Mouse (Mus musculus) G1E-ER4 (cell line): ENCODE measurements around the gene Ankfy1. TPM values are rescaled to one million over a fixed set of nuclear protein-coding genes. Genes with fewer than 3 reads are reported as not detected.

Experiments used
- GATA1 ChIP-seq: IDR thresholded peaks from one replicate; pipeline ENCODE4 v1.8.0; 2012; ENCODE audit warnings: low read length, inconsistent platforms
- polyA plus RNA-seq: library from polyadenylated mRNA; stranded (reverse); fragments of >175 nt; gene quantifications from 2 replicates; pipeline ENCODE4 v1.2.3, GENCODE M21; 2012

Ankfy1 gene
- polyA plus RNA-seq, 1 experiment, result 19.2 TPM

GRCm38 (mm10) chr11:72767716-72768115, 77.9 kb downstream of the Ankfy1 start:
- TF ChIP-seq GATA1, result no peak

- TF ChIP-seq GATA1, result no peak
These were observed 79.3 kb downstream of the Ankfy1 start for GRCm38 (mm10) chr11:72769061-72769460.

DNA sequence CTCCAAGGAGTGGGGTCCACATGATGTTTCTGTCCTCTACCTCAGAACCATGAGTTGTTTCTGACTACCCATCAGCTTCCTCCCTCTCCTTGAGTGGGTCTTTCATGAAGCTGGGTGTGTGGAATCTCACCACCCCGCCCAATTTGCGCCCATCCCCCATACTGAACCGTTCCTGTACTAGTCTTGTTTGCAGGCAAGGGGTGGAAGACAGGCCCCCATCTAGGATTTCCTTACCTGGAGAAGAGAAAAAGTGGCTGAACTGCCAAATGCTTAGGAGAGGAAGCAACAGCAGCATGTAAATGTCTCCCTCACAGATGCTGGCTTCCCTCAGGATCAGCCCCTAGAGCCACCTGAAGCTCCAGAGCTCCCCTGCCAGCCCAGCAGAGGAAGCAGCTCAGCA, 80.5 kb downstream of the Ankfy1 start:
- TF ChIP-seq GATA1, result no peak

DNA sequence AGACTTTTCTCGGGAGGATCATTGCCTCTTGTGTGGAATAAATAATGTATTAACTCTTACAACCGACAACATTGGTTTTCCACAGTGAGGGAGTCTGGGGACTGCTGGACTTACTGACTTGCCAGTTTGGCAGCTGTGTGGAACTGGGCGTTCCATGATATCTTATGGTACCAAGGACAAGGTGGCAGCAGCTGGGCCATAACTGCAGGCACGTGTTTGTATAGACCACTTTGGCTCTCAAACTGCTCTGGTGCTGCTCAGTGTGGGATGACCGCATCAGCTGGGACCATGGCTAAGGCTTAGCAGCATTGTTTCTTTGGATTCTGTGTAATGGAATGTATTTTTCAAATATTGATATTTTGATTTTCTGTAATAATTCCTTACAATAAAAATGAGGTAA, 81.0 kb downstream of the Ankfy1 start:
- no peak for TF ChIP-seq GATA1

DNA sequence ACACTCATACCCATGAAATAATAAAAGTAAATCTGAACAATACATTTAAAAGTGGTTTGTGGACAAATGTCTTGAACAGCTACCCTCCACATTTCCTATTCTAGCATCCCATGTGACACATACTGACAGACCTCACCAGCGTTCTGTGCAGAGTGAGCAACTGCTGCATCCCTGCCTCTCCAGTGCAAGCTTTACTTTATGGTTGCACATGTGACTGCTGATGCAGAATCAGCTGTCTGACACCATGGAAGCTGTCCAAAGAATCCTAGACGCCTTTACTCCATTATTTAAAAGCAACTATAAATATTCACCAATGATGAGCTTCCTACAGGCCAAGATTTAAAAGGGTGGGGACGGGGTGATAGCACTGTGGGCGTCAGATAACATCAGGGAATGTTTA, 81.7 kb downstream of the Ankfy1 start:
- no peak for TF ChIP-seq GATA1

- no peak for TF ChIP-seq GATA1
These were observed 89.2 kb downstream of the Ankfy1 start for GRCm38 (mm10) chr11:72778957-72779356.

- TF ChIP-seq GATA1, result no peak
These were observed 92.3 kb downstream of the Ankfy1 start for GRCm38 (mm10) chr11:72782103-72782502.

GRCm38 (mm10) chr11:72782503-72782902, 92.7 kb downstream of the Ankfy1 start:
- TF ChIP-seq GATA1, result no peak

- TF ChIP-seq GATA1, result no peak
These were observed 102.2 kb downstream of the Ankfy1 start for GRCm38 (mm10) chr11:72792033-72792432.

DNA sequence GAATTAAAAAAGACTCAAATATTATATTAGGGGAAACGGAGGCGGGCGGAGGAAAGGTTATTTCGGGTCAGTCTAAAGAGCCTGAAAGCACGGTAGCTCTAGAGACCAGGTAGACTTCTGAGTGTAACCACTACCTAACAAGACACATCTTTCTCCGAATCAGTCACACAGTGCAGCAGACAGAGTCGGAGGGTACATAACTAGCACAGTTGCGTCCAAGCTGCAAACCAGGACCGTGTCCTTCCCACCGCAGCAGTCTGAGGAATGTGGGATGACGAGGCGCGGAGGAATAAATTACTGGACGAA, 105.3 kb downstream of the Ankfy1 start:
- TF ChIP-seq GATA1, result no peak

DNA sequence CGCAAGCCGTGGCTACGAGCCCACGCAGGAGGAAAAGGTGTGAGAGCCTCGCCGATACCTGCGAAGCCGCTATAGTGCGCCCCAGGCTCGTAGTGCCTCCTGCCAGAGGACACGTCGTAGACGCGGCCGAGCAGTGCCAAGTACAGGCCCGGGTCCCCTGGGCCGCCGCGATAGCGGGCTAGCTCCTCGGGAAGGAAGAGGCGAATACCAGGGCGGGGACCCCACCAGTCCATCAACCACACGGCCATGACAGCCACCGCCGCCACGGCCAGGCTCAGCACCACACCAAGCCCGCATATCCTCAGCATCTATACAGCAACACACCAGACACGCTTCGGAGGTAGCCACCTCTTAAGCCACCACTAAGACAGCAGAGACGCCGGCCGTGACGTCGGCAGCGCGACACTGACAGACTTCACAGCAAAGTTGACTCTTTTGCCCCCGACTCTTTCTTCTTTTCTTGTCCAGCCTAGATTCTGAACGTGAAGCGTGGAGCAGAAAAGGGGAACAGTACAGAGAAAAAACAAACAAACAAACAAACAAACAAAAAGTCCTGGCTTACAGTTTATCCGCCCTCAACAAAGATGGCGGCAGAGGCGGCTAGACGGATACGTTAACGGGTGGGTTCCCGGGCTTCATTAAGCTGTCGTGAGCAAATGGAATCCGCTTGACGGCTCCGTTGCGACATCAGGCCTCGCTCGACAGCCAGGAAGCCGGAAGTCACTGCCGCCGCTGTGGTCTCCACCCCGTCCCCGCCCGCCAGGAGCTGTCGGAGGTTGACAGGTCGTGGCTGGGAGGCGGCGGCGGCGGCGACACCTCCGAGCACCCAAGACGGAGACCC, 105.9 kb downstream of the Ankfy1 start, which contains the start of the genes Cyb5d2 and Zzef1:
Gene Cyb5d2, minus strand, starts transcription at position 688 of the 841 bp plus-strand sequence.
Gene Zzef1, plus strand, starts transcription at position 772 of the 841 bp plus-strand sequence.
- TF ChIP-seq GATA1, result no peak

DNA sequence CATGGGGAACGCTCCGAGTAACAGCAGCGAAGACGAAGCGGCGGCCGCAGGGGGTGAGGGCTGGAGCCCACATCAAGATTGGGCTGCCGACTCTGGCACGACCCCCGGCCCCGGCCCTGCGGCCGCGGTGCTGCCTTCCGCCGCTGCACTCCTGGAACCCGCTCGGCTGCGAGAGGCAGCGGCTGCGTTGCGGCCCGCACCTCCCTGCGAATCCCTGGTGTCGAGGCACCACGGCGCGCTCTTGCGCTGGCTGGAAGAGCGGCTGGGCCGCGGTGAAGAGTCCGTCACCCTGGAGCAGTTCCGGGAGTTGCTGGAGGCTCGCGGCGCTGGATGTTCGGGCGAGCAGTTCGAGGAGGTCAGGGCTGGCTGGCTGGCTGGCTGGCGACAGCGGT, 106.5 kb downstream of the Ankfy1 start:
- no peak for TF ChIP-seq GATA1

GRCm38 (mm10) chr11:72796773-72797338, 107.0 kb downstream of the Ankfy1 start:
- no peak for TF ChIP-seq GATA1

DNA sequence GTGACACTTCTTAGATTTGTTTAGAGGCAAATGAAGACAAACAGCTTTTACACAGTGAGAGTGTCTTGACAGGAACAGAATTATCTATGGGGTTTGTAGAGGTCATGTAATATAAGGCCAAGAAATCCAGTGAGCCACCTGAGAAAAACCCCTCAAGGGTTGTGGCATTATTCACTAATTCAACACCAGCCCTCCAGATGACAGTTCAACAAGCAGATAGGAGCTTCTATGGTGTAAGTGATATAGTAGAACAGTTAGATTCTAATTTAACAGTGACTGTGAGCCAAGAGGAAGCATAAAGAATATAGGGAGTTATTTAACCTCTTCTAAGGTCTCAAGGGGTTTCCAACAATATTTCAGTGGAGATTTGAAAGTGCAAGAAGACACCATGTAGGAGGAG, 108.3 kb downstream of the Ankfy1 start:
- no peak for TF ChIP-seq GATA1

DNA sequence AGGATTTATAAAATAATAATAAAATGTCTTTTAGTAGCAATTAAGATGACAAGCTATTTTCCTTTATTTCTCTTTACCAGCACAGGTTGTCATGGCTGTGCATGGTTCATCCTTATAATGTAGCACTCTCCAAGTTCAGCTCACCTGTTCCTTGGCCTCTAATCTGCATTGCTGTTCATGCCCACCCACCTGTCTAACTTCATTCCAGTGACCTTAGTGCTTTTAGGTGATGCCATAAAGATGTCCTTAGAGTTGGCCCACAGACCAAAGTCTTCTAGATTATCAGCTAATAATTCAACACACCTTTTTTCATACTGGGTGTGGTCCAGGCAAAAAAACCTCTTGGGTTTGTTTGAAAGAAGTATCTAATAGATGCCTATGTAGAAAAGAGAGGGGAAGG, 111.4 kb downstream of the Ankfy1 start:
- TF ChIP-seq GATA1, result no peak

DNA sequence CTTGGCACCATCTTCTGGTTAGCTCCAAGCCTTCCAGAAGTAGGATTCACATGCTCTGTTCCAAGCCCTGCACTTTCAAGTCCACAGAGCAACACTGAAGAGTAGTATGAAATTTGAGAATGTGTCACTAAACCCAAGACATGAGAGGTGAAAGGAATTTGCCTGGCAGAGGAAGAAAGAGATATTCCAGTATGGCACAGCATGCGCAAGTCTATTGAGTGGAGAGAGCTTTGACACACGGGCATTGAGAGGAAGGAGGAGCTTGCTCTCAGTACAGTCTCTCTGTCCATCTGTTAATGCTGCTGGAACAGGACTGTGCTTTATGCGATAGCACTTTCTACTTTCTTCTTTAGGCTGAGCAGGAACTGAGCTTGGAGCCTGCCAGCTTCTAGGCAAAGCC, 113.2 kb downstream of the Ankfy1 start:
- TF ChIP-seq GATA1, result no peak

DNA sequence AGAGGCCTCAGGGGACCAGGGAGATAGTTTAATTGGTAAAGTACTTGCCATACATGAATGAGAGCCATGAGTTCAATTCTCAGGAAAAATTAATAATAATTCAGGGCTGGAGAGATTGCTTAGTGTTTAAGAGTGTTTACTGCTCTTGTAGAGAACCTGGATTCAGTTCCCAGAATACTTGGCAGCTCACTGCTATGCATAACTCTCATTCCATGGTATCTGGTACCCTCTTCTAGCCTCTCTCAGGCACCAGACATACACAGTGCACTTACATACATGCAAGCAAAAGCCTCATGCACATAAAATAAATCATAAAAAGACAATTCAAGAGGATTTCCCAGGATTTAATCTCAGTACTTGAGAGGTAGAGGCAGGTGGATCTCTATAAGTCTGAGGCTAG, 114.8 kb downstream of the Ankfy1 start:
- no peak for TF ChIP-seq GATA1
